Mouse (Mus musculus) T-helper 1 cell (primary cell): Measurements from ENCODE around the gene Furin.

ENCODE experiments used
- in situ Hi-C: fragments of 300-600 bp; cut with MboI, MseI; formaldehyde crosslinking; loops from one replicate; pipeline ENCODE4 v1.15.1; 2025; ENCODE audit warnings: high pct_unique_total_duplicates

Furin gene

DNA sequence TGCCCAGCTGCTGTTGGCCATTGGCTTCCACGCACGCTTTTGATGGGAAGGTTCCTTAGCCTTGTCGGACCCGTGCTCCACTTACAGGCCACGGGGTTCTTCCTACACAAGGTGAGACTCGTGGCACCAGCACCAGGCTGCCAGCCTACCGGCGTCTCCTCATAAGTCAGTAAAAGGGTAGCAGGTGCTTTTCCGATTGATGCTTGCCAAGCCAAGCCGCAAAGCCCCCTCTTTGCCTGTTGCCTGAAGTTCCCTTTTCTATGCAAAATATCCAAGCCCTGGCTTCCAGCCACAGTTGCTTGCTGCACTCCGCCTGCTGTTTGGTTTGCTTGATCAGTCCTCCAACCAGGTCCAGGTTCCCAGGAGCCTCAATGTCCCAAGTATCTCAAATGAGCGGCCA is 31.4 kb downstream of the Furin start:
- in situ Hi-C loops = no loop called here

DNA sequence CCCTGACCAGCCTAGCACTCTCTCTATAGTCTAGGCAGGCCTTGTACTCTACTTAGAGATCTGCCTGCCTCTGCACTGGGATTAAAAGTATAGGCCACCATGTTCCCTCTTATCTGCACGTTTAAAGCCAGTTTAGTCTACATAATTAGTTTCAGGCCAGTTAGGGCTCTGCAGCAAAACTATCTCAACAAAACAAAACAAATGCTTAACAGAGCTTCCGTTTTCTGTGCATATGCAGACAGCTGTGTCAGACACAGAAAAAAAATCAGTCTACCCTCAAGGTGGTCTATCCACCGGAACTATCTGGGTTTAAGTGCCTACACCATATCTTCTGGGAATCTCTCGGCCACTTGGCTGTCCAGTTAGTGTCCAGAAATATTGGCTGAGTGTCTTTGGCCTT is 31.9 kb downstream of the Furin start:
- in situ Hi-C loops = no loop called here

DNA sequence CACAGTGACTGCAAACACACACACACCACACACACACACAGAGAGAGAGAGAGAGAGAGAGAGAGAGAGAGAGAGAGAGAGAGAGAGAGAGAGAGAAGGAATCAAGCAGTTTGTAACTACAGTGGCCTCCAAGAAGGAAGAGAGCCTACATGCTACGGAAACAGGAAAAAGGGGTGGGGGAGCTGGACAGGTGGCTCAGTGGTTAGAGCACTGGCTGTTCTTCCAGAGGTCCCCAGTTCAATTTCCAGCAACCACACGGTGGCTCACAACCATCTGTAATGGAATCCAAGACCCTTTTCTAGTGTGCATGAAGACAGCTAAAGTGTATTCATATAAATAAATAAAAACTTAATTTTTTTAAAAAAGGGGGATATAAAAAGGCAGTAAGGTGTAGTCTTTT is 32.6 kb downstream of the Furin start:
- in situ Hi-C loops = no loop called here

DNA sequence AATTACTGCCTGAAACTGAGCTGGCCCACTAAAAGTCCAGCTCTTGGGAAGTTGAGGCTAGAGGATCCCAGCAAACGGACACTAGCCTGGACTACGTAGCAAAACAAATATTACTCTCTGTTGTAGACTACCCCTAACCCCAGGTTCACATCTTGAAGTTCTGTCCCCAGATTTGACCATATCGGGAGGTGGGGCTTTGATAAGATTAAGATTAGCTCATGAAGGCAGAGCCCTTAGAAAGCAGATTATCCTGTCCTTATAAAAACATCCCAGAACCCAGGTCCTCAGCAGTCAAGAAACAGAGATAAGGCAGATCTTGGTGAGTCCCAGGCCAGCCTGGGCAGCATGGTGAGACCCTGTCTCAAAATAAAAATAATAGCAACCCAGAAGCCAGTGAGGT is 33.1 kb downstream of the Furin start:
- in situ Hi-C loops = no loop called here

DNA sequence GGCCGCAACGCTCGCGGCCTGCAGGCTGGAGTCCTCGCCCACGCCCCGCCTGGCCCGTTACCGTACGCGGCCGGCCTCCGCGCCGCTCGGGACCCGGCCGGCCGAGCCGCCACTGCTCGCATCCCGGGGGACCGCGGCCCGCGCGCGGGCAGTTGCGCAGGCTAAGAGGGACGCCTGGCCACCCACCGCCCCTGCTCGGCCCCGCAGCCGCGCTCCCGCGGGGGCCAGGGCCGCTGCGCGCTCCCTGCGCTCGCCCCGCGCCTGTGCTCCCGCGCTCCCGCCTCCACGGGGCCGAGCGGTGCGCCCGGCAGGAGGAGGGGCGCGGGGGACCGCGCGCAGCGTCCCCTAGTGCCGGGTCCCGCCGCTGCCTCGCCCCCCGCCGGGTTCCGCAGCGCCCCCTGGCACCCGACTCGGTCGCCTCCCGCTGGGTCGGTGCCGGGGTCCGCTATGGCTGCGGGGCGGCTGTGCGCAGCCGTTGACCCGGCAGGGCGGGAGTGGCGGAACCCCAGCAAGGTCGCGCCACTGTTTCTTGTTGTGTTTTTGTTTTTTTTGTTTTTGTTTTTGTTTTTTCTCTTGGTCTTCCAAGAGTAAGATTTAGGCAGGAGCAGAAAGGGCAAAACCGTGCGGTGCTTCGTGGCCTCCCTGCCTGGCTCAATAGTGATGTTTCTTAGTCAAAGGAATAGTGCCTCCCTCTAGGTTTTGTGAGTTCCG is 34.0 kb downstream of the Furin start, which contains the start of gene Man2a2:
Gene Man2a2 (minus strand): TSS at position 335 of the 711 bp plus-strand sequence.
- in situ Hi-C loops = no loop called here

DNA sequence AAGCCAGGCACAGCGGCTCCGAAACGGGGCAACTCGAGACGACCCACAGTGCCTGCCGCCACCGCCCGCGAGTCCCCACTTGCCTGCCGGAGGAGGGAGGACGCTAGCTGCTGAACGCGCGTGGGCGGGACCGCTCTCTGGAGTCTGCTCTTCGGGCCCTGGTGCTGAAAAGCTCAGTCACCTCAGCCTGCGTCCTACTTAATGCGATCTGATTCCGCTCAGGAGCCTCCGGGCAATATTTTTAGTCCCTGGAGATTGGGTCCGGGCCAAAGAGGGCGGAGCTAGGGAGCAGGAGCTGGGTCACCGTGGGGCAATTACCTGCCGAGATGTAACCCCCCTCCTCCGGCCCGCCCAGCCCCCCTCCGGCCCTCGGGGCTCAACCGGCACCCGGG is 34.6 kb downstream of the Furin start:
- in situ Hi-C loops = no loop called here

DNA sequence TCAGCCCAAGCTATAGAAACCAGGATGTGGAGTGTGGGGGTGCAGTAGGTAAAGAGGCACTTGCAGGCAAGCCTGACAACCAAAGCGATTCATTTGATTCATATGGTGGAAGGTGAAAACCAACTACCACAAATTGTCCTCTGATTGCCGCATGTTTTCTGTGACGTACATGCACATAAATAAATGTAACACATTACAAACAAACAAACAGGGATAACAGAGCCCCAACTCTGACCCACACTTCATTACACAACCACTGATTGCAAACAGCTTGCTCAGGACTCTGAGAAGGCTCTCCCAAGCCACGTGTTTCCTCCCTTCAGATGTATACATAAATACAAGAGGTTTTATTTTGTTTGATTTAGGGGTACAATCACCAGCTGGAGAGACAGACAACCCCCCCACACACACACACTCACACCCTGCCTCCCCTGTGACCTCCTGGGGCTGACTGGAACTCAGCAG is 35.2 kb downstream of the Furin start:
- in situ Hi-C loops = no loop called here

DNA sequence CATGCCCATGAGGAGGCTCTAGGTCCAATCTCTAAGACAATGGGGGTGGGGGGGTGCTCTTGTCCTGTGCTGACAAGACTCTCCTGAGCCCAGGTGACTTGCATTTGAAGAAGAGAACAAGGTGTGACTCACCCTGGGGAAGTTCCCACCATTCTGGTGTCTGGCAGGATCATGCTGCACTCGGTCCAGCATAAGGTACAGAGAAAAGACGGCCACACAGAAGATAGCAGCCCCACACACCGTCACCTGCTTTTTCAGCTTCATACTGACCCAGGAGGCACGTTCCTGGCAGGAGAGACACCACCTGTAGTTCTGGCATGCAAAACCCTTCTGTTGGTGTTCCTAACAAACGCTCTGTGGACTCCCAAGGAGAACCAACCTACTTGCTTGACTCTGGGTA is 35.8 kb downstream of the Furin start:
- in situ Hi-C loops = no loop called here

DNA sequence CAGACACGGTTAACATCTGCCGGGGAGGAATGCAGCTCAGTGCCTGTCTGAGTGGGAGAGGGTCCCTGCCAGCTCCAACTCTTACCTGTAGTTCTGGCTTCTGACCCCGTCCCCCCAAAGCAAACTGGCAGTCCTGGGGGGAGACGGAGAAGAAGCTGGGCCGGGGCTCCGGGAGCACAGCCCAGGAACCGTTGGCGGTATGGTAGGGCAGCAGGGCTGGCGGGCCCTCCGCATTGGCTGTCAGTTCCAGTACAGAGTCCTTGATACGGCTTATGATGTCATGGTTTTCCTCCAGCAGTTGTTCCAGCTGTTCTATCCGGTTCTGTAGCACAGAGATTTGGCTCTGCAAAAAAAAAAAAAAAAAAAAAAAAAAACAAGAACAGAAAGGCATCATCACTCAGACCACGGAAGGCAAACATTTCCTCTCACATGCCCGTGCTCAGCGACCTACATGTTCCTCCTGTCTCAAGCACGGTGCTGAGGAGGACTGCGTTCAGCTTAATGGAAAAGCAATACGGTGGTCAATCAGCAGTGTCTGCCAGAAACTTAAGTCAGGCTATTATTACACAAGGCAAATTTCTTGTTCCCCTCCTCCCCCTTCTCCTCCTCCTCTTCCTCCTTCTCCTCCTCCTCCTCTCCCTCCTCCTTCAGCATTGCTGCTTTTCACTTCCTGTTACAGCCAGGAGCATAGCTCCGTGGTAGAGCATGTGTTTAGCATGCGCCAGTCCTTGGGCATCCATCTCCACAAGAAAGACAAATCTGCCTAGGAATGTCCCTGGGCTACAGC is 36.4 kb downstream of the Furin start:
- in situ Hi-C loops = no loop called here

DNA sequence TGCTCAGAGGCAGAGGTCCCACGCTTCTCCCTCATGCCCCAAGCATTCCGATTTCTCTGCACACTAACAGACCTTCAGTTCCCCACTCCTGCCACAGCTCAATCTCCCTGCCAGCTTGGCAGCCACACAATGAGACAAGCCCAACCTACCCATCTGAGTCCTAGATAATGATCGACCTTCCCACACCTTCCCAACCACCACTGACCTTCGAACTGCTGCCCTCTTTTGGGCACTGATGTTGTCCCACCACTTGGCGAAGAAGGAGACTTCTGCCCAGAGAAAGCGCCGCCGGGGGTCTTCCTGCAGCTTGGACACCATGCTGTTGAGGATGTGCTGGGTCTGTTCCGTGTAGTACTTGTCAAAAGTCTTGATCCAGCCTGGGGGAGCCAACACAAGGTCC is 37.2 kb downstream of the Furin start:
- in situ Hi-C loops = no loop called here

DNA sequence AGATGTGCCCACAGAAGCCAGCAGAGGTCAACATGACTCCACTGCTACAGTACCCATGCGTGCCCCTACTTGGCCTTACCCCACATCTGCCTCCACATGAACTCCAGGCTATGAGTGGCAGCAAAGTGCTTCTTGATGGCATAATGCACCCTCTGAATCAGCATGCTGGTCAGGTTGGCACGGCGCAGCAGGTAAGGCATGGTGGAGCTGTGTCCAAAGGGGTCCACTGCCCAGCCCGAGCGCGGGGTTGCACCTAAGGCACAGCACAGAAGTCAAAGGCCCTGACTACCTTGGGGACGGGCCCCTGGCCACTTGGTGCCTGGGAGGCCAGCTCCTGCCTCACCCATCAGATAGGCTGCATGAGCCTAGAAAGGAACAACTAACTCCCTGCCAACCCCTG is 38.0 kb downstream of the Furin start:
- in situ Hi-C loops = no loop called here

DNA sequence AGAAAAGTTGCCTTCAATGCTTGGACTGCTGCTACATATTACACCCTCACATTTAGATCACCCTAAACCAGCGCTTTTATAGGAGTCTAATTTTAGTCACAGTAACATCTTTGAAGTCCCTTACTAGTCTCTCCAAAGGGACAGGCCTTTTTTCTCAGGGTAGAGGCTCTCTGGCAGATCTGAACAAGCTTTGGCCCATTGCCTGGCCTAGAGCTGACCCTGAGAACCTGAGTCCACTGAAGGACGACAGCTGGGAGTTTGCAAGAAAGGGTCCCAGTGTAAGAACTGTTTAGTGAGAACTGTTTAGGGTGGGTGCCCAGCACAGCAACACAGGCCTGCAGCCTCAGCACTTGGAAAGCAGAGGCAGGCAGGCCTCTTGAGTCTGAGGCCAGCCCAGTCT is 39.5 kb downstream of the Furin start:
- in situ Hi-C loops = no loop called here

DNA sequence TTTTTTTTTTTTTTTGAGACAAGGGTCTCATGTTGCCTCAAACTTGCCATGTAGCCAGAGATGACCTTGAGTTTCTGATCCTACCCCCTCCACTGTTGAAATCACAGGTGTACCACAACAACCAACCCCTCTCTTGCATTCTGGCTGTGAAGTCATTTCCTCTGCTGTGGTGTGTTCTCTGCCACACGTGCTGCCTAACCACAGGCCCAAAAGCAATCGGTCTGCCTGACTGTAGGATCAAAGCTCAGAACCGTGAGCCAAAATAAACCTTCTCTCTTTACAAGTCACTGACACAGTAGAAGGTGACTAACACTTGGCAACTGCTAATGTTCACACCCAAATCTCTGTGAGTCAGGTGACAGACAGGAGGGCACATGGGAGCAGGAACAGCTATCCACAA is 44.8 kb downstream of the Furin start:
- in situ Hi-C loops = no loop called here

DNA sequence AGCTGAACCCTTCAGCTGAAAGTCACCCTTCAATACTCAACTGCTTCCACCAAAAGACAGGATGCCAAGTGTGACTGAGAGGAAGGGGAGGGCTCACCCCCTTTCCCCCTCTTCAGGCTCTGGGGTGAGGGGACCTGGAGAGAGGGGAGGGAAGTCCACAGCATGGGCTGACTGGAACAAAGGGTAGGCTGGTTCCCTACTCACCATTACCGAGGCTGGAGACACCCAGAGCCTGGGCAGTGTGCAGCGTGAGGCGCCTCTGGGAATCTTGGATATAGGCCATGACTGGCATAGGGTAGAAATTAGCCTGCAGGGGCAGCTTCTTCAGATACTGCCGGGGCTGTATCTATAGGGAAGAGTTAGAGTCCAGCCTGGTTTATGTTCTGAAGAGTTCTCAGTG is 47.2 kb downstream of the Furin start:
- in situ Hi-C loops = no loop called here

DNA sequence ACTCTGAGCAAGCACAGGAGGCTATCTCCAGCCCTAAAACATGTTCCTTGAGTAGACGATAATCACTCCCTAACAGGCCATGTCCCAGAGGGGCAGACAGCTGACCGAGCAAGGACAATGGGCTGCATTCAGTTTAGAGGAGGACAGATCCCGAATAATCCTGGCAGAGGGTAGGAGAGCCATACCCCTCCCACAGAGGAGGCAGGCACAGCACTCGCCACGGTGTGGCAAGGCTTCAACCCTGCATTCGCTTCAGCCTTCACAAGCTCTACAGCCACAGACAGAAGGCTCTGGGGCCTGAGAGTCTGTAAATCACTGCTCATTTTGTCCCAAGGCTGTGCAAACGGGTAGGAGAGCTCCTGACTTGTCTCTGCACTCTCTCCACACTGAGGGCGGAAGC is 48.1 kb downstream of the Furin start:
- in situ Hi-C loops = no loop called here

DNA sequence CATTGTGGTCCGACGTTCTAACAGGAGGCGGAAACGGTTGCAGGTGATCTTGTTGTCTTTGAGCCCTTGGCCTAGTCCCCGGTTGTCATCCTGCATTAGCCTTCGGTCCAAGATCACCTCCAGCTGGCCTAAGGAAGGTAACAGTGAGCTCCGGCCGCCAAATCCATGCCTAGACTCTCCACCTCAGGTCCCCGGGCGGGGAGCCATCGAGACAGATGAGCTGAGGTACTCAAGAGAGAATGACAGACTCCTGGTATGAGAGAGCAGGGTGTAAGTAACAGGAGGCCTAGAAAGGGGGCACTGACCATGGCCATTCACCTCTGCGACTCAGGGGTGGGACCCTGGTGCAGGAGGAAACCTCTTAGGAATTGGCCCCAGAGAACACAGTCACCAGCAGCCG is 48.9 kb downstream of the Furin start:
- in situ Hi-C loops = no loop called here

DNA sequence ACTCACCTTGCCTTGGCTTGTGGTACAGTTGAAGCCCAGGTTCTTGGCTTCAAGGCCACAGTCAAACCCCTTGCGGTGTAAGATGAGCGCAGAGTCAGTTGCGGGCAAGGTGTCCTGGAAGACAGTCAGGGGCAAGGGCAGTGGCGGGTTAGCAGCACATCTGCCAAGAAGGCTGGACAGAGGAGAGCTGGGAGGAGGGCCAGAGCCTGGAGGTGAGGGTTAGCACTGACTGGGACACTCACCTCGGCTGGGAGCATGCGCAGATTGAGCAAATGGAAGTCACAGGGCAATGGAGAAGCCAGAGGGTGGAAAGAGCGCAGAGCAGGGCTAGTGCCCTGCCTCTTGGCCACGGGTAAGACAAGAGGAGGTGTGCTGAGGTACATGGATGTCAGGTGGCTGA is 52.3 kb downstream of the Furin start:
- in situ Hi-C loops = no loop called here

DNA sequence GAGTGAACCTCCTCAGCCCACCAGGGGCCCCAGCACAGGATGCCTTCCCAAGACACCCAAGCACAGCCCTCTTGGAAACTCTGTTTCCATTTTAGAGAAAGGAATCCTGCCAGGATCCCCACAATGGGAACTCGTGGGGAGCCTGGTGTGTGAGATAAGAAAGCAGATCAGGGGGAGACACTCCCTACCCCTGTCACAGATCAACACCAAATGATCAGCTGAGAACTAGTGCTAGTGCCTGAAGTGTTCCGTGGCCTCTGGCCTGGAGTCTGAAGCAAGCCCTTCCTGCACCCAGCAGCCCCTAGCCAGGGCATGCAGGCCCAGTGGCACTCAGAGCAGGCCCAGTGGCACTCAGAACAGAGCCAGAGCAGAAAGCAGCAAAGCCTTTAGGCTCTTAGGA is 54.4 kb downstream of the Furin start:
- in situ Hi-C loops = no loop called here

DNA sequence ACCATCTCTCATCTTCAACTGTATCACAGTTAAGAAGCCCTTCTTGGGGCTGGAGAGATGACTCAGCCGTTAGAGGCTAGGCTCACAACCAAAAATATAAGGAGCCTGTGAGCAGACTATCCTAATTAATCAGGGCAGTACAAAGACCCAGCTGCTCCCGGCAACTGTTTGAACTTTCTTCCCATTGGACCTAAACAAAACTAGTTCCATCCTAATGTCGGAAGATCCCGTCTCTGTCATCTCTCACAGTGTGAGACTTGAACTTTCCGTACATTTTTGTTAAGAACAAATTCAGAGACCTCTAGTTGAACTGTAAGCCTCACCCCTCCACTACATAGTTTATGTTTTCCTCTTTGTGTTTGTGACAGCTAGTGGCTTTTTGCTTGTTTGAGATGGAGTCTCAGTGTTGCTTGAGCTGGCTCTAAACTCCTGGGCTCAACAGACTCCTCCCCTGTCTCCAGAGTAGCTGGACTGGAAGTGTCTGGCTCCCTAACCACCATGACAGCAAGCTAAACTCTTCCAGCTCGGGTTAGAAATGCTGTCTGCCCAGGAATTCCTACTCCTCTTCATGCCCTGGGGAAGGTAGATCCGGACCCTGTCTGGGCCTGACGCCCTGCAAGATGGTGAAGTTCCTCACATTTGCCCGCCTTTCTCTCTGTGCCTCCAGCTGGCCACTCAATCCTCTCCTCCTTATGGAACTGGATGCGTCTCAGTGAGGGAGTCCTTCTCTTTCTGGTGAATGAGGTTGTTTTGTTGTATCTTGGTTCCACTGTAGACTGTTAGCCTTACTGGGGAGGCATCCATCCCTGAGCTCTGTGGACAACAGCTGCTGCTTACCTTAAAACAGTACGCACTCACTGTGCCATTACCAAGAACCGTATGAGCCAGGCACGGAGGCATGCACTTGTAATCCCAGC is 57.3 kb downstream of the Furin start:
- in situ Hi-C loops = no loop called here

DNA sequence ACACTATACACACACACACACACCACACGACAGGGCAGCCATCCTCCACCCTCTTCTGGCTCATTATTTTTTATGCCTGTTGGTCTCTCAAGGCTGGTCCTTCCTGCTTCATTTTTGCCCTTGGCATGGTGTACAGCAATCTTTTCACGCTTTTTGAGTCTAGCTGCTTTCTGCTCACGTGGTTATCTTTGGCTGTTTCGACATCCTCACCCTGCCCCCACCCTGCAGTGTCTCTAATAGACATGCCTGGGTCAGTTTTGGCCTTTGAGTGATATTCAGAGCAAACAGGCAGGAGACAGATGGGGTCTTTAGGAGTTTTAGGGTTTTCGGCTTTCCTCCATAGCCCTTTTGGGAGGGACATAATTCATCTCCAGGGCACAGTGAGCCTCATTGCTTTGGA is 58.4 kb downstream of the Furin start:
- in situ Hi-C loops = no loop called here

DNA sequence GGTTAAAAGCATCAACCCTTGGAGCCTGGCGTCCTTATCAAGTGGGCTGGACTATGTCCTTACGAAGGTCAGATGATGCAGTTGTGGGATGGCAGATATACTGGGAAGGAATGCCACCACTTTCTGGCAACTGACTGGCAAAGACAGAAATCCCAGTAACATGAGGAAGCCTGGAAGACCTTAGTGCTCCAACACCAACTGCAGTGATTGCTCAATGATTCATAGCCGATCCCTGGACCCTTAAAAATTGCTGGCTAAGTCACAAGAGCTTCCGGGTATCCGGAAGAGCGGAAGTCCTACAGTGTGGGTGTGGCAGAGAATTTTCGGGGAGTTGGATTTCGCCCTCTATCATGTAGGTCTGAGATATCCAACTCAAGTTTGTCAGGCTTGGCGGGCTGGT is 59.1 kb downstream of the Furin start:
- in situ Hi-C loops = no loop called here
